Mouse (Mus musculus) MEL-GATA-1-ER (cell line): ENCODE data around the gene Cpeb1.

Experiments
- DNase-seq: peaks from one replicate; pipeline ENCODE4 v3.0.0-alpha.2; 2012; ENCODE audit warnings: low read depth; ENCODE audit errors: extremely low read depth

The Cpeb1 gene

DNA sequence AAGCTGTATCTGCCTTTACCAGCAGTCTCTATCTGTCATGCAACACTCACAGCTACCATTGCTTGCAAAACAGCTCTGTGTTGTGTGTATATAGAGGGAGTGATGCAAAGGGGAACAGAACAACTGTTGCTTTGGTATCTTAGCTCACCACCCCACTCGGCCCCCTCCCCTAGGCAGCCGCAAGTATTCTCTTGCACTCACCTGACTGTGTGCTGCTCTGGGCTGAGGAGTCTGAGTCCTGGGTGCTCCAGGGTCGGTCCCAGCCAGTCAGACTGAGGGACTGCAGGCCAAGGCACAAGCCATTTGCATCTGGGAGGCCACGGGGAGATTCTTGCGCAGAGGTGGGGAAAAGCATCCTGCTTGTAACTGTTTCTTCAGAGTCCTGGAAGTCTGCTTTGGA, 83.5 kb downstream of the Cpeb1 start:
- DNase-seq, result no peak

DNA sequence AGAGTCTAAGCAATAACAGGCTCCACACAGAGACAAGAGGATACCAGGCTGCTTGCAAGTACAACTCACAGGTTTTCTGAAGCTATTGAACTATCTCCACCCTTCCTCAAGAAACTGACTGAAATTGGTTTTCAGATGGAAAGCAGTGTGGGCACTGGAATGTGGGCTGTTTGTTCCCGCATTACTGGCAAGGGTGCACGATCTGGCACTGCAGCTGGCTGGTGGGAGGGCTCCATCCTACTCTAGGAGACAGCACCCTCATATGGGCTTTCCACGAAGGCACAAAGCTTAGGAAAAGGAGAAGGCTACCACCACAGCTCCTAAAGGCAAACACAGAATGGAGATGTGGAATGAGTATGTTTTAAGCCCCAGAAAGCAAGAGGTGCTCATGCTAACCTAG, 85.5 kb downstream of the Cpeb1 start:
- no peak for DNase-seq

DNA sequence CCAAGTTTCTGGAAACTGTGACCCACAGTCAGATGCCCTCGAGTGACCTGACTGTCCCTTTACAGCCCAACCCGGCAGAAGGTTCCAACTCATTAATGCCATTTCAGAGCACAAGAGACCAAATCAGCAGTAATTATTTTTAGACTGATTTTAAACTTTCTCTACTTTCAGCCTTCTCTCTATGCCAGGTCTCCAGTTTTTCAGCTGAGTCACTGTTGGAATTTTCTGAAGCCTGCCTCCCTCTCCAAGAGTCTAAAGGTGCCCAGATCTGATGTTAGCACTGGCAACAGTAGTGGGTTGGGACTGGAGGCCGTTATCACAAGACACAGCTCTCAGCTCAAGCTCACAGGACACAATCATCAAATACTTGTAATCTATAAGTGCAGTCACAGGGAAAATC, 87.3 kb downstream of the Cpeb1 start:
- DNase-seq, result no peak

DNA sequence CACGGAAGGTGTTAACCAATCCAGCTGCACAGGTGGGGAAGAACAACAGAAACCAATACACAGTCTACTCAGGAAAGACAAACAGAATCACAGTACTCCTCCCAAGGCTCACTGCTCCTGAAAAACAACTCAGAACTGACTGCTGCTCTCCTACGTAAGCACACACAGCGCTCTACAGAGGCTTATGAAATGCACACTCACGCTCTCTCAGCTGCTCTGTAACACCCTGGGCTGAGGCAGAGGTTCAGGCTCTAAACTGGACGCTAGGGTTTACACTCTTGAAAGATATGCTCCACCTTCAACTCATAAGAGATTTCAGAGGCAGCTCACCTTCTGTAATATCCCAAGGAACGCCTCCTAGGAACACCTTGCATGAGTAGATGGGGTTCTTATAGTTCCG, 98.3 kb downstream of the Cpeb1 start:
- DNase-seq, result no peak

DNA sequence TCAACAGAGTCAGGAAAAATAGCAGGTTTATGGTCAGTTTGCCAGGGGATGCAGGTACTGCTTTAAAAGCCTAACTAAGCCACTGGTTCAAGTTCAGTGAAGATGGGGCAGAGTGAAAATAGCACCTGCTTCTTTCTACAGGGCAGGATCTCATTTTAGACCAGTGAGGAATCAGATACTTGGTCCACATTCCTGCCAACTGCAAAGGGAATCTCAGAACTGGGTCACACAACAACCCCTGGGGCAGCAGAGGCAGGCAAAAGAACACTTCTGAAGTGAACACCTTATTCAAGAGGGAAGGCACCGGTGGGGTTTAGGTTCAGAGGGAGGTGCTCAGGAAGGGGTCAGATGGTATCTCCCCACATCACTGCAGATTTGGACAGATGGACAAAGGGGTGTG, 98.9 kb downstream of the Cpeb1 start:
- no peak for DNase-seq

DNA sequence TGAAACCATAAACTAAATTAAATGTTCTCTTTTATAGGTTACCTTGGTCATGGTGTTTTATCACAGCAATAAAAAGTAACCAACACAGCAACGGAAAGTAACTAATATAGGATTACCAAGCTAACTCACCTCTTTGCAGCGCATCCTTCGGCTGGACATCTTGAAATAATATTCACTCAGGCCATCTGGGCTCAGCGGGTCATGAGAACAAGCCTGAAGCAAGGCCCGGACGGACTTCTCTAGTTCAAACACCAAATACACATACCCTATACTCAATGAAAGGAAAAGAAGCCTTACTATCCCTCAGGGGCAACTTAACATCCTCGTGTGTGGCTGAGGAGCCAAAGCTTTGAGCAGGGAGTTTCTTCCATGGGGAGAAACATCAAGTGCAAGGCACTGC, 99.5 kb downstream of the Cpeb1 start:
- DNase-seq, result no peak

DNA sequence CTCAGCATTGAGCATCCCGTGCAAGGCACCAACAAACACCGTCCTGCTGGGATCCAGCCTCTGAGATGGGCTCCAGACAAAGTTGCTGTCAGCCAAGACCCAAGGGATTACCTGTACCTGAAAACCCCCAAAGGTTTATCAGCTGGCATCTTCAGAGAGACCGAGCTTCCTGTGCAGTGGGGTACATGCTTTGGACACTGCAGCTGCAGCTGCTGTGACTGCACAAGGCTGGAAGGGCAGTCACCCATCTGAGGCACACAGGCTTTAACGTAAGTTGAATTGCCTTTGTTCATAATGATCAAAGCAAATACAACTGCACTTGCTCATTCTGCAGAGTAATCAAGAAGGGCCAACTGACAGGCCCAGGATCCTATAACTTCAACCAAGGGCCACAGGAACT, 103.4 kb downstream of the Cpeb1 start:
- no peak for DNase-seq

DNA sequence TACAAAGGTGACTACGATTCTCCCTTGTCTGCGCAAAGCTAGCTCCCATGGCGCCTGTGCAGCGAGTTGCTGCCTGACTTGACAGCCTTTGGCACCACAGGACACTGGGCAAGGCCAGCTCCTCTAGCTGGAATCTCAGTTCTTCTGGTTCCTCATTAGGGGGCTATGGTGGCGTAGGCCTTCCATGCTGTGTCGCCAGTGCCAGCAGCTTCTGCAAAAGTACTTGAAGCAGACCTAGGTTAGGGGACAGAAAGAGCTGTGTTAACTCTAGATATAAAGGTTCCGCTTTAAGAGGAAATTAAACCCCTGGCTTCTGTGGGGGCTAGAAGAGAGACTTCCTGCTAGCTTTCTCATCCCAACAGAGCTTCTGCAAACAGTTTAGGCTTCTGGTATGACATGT, 107.1 kb downstream of the Cpeb1 start:
- DNase-seq, result peak; percentile 52

DNA sequence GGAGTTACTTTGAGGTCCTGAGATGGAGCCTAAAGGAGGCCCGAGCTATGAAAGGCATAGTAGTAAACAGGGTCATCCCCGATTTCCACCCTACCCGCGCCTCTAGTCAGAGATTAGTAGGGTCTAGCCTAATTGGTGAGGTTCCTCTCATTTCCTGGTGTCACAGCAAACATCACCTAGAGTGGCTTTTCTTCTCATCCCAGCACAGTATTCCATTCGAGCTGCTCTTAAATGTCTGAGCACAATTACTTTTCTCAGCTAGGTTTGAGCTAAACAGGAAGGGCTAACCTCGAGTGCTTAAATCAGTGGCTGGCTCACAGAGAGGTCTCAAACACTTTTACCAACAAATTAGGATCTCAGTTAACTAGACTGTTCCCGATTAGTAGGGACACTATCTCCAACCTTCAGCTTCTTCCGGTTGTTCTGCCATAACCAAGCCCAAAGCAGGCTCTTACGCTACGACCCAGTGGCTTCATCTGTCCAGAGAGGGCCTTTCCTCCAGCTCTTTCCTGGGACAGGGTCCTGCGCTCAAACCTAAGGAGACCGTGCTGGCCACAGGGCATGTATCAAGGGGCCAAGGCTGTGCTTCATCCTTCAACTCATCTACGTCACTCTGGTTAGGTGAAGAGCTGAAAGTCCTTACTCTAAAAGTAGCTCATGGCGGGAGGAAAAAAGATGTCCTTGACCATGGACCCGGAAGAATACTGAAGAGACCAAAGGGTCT, 109.7 kb downstream of the Cpeb1 start:
- no peak for DNase-seq

DNA sequence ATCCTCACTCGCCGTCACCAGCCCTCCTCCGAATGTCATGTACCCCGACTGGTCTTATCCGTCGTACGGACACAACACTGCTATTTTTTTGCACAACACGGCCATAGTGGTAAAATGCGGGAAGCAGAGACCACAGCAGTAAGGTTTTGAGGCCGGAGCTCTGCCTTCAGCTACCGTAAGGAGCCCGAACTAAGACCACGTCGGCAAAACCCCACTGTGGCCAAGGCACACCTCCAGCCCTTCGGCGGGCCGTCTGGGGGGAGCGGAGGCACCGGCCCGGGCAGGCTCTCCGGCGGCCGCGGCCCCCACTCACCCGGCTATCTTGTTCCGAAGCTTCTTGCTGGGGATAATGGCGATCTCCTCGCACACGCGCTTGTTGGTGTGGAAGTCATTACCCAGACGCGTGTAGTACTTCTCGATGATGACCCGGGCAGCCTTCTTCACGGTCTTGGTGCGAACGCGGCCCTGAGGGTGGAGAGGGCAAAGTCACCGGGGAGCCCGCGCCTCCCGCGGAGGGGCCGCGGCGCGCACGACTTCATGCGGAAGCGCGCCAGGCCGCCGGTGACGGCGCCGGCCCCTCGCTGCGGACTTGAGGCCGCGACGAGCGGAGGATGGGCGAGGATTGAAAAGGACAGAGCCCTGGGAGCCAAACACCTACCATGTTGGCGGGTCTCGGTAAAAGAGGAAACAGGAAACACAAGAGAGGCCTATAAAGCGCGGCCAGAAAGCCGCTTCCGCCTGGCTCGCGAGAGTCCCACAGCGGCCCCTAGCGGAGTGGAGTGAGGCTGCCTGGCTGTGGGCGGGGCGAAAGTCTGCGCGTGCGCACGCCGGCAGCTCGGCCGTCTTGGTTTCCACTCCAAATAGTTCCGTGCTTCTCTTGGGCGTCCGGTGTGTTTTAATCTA, 110.5 kb downstream of the Cpeb1 start, which contains the start of gene Rps17:
Gene Rps17, minus strand, starts transcription at position 711 of the 903 bp plus-strand sequence.
- peak; percentile 72 for DNase-seq

DNA sequence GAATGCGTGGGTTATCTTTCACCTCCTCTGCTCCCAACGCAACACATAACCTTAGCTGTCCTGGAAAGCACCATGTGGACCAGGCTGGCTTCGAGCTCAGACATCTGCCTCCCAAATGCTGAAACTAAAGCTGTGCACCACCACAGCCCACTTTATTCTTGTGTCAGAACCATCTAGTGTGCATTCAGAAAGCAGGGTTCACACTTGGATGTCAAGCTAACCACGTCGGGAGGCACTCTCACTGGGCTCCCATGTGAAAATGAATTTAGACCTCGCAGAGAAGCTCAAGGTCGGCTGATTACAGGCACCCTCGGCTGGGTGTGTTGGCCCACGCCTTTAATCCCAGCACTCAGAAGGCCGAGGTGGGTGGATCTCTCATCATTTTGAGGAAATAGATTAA, 111.4 kb downstream of the Cpeb1 start:
- no peak for DNase-seq

DNA sequence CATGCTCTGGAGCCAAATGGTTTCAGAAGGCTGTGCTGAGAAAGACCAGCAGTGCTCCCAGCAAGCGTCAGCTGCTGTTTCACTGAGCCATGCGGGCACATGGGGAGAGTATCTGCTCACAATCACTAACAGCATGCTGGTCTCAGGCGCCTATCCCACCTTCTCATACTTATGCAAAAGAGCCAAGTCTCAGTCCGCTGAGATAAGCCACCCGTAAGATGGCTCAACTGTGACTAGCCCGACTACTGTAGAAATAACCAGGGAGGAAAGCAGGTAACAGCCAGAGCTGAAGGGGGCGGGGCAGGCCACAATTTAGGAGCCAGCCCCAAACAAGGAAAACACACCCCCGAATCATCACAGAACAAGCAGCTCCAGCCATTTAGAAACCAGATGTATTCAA, 111.9 kb downstream of the Cpeb1 start:
- no peak for DNase-seq

DNA sequence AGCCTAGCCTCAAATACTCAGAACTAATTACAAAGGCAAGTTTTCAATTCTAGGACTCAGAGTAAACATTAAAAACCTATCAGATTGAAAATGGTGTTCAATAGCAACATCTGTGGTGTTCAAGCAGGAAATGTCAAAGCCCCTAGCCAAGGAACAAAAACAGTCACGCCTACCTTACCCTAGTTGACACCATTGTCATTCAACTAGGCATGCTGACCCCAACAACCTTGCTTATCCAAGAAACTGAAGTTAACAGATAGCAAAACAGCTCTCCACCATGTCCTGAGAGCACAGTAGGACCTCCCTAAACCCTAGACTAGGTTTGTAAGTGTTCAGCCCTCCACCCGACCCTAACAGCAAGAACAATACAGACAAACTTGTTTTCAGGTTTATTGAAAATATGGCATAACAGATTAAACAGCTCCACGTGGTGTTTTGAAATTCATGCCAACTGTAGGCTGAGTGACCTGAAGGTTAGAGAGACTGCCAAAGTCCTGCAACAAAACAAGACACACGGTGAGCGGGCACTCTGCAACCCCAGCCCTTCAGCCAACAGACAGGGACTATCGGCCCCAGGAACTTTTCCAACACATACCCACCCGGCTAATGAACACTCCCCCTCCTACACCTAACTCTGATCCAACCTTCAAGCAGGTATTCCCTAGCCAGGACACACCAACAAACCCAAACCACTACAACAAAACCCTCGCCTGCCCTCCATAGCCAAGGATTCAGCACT, 112.7 kb downstream of the Cpeb1 start:
- DNase-seq, result no peak

DNA sequence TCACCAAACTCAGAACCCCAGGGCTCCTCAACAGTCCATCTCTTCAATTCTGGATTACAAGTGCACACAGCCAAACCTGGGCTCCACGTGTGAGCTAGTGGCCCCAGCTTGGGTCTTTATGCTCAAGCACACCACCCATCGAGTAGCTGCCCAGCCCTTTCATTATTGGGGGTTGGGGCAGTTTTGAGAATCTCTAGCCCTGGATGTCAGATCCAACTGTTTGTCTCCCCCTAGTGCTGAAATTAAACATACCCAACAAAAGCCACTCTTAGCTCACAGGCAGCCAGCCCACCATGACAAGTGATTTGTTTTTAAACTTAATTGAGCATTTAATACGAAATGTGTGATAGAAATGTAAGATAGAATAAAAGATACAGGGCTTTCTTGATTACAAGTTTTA, 113.7 kb downstream of the Cpeb1 start:
- DNase-seq, result no peak

DNA sequence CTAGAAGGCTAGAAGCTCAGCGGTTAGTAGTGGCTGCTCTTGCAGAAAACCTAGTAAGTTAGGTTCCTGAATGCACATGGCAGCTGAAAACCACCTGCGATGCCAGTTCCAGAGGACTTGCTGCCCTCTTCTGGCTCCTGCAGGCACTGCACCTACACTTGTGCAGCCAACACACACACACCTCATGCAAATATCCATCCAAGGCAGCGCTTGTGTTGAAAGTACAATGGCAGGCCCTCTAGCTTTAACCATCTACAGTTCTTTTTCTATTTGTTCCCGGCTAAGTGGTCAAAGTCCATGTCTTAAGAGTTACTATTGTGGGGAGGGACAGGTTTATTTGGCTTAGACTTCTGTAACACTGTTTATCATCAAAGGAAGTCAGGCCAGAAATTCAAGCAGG, 115.5 kb downstream of the Cpeb1 start:
- peak; percentile 56 for DNase-seq

DNA sequence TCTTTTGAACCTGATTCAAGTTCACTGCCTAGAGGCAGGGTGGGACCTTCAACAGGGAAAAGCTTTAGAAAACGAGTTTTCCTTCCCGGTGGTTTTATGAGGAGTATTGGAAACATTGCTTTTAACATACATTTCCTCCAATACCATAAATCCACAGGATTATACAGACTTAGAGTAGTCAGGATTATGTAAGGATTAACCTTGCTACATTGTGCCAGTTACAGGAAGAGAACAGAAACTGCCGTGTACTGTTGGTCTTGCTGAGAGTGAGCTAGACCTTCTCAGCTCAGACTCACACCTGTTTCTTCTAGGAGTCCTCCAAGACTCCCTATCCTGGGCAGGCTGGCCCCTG, 116.8 kb downstream of the Cpeb1 start:
- no peak for DNase-seq

DNA sequence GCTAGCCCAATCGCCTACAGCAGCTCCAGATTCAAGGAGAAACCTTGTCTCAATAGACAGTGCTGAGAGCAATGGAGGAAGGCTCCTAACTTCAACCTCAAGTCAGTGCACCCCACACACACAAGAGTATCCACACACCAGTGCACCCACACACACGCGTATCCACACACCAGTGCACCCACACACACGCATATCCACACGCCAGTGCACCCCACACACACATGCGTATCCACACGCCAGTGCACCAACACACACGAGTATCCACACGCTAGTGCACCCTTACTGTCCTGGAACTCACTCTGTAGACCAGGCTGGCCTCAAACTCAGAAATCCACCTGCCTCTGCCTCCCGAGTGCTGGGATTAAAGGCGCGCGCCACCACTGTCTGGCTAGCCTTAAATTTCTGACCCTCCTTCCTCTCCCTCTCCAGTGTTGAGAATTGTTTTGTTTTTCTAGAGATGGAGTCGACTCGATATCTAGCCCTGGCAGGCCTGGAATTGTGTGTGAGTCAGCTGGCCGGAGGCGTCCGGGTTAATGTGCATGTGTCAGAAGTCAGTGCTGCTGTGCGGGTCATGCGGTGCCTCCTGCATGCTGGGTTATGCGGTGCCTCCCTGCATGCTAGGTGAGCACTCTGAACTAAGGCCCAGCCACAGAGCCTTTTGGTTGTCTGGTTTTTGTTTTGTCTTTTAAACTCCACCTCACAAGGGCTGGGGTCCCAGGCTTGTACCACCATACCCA, 117.3 kb downstream of the Cpeb1 start:
- no peak for DNase-seq

DNA sequence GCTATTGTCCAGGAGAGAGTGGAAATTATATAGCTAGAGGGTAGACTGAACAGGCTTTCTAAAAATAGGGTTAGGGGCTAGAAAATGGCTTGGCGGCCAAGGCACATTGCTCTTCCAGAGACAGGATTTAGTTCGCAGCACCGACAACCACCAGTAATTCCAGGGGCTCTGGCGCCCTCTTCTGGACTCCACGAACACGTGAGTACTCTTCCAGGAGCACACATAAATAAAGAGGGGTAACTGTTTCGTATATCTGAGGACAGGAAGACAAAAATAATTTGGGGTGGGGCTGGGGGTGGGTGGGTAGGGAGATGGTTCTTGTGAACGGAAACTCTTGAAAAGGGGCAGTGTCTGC, 118.9 kb downstream of the Cpeb1 start:
- DNase-seq, result no peak

DNA sequence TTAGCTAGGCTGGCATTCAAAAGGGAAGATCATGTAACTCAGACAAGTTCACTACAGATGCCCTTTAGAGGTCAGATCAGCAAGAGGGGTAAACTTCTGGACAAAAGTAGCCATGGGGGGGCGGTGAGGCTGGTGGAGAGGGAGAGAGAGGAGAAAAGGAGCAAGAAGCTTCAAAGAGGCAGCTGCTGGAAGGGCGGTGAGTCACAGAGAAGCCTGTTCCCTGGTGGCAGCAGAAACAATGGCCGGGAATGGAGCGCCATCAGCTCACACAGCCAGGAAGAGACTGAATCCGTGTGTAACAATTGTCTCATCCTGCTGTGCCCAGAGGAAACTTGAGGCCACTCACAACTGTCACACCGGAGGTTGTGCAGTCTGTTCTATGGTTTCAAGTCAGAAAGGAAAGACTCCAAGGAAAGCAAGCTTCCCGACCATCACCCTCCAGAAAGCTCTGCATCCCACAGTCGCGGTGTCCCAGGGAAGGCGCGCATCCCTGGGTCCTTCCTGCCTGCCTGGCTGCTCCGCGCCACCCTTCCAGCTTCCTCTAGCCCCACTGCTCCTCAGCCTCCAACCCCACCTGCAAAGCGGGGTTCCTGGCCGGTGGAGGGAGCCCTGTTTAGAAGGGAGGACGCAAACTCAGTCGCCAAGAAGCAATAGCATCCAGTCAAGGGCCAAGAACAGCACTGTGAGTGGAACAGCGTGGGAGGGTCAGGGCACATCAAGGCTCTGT, 119.4 kb downstream of the Cpeb1 start:
- no peak for DNase-seq

DNA sequence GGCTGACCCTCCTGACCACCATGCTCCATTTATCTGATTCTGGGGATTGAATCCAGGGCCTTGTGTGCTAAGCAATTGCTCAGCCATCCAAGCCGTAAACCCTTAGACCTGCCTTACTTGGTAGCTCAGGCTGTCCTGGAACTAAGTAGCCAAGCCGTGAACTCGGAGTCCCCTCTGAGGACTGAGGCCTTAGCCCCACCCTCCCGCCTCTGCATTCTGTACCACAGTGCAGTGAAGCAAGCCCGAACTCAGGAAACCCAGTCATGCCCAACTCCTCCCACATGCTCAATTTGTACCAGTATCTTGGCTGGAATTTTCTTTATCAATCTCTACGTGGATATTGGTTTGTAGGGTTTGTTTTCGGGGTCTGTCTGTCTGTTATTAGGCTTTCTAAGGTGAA, 123.4 kb downstream of the Cpeb1 start:
- no peak for DNase-seq

DNA sequence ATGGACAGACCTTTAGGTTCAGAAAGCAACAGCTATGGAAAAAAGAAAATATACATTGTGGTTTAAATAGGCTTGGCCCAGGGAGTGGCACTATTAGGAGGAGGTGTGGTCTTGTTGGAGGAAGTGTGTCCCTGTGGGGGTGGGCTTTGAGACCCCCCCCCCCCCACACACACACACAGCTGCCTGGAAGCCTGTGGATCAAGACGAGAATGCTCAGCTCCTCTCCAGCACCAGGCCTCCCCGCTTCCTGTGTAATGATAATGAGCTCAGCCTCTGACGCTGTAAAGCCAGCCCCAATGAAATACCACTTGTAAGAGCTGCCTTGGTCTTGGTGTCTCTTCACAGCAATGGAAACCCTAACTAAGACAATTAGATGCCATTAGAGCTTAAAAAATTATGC, 124.5 kb downstream of the Cpeb1 start:
- DNase-seq, result no peak
